Comparison of ENCODE assay signal across 8 mouse cellular contexts in the genomic region with DNA sequence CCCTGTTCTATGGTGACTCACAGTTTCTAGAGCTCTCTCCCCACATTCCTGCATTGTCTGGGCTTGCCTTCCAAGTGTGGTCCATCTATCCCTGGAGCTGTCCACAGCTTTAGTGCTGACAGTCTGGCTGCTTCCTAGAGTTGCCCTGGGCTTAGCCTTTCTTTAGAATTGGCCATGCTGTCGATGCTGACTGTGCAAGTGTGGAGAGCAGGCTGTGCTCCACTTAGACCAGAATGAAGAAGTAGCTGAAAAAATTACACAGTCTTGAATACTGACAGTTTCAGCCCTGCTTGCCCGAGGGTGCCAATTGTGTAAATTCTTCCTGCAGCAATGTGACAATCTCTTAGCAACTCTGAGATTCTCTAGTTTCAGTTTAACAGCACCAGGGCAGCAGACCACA.
DNase-seq lines count a peak whose midpoint lies in the region; ATAC-seq and TF ChIP-seq lines count a peak whose summit lies in the region.

No protein-coding gene starts in this region.

- intact Hi-C loops in left cerebral cortex, postnatal 25 days (cut with DNase I): no loop called here

- TF ChIP-seq CTCF in liver, postnatal 0 days (IDR thresholded peaks at IDR 0.05; ENCODE audit: low read depth): no peak

- ATAC-seq in liver, postnatal 0 days: no peak

- TF ChIP-seq EP300 in liver, postnatal 0 days (IDR thresholded peaks at IDR 0.05; ENCODE audit: low read depth): no peak

- H3K9me3 ChIP-seq in liver, postnatal 0 days (ENCODE audit: low read length): no peaks in the 10 kb centered on the region

- no peak overlapping the region for H3K4me3 ChIP-seq in liver, postnatal 0 days (ENCODE audit: low read depth, low read length)

- no peaks in the 10 kb centered on the region for H3K27me3 ChIP-seq in liver, postnatal 0 days (ENCODE audit: insufficient read depth, low read length)

- DNase-seq in adrenal gland, postnatal 14 days: peak; percentile 25
- no peak for DNase-seq in adrenal gland, adult 2 months
- DNase-seq in liver: peak; percentile 16
- DNase-seq in liver, postnatal 0 days: no peak
- DNase-seq in embryo, embryonic 11 days: peak; percentile 79
- DNase-seq in left cerebral cortex, postnatal 25 days (ENCODE audit: low spot score in 2 of 2): peak; percentile 3 to 38
- DNase-seq in telencephalon, adult 2 months (ENCODE audit: low read depth, low spot score): peak; percentile 8
- no peak for DNase-seq in natural killer cell, adult 2 months (ENCODE audit: low spot score in 2 of 2)

- H3K36me3 ChIP-seq in liver, postnatal 0 days (replicated peaks; ENCODE audit: insufficient read depth, low read length): no peaks in the 10 kb centered on the region

- H3K27ac ChIP-seq in liver, postnatal 0 days (ENCODE audit: low read depth): no peak overlapping the region

- 61% methylated on average over 2 of the region's 2 CpGs for WGBS in liver, postnatal 0 days (ENCODE audit: insufficient replicate concordance)

- no peaks in the 10 kb centered on the region for H3K4me1 ChIP-seq in liver, postnatal 0 days (ENCODE audit: insufficient read depth)

- H3K9ac ChIP-seq in liver, postnatal 0 days (replicated peaks): no peak overlapping the region

- no peak overlapping the region for H3K4me2 ChIP-seq in liver, postnatal 0 days (ENCODE audit: low read depth, low read length)

Comparison
In these comparisons a context has a peak if more than half of its experiments do, and no peak if none do; other contexts are left out.
1. DNase-seq: peak in adrenal gland, postnatal 14 days (single experiment), liver (single experiment), embryo, embryonic 11 days (single experiment), left cerebral cortex, postnatal 25 days (2 of 2) and telencephalon, adult 2 months (single experiment); none in adrenal gland, adult 2 months (single experiment), liver, postnatal 0 days (single experiment) and natural killer cell, adult 2 months (0 of 2).